Mouse (Mus musculus) midbrain, postnatal 0 days (tissue): ENCODE data around the gene Ptprt. TPM values are rescaled to one million over a fixed set of nuclear protein-coding genes. Genes with fewer than 3 reads are reported as not detected.

Experiments used
- ATAC-seq: fragments of 200-750 bp; cut with Nextera tagmentation; 2 replicates; pipeline ENCODE4 v1.8.0; 2017; ENCODE audit warnings: moderate number of reproducible peaks, mild to moderate bottlenecking, moderate TSS enrichment, moderate library complexity; ENCODE audit not compliant: low FRiP score
- DNase-seq: peaks from one replicate; pipeline ENCODE4 v3.0.0-alpha.2; 2015; ENCODE audit warnings: low spot score
- H3K27ac ChIP-seq: fragments of 300-500 bp; sonication (generic); 2 replicates; pipeline ENCODE4 v1.5.1; 2014; ENCODE audit warnings: low read depth, mild to moderate bottlenecking, low read length, mixed read lengths
- H3K27me3 ChIP-seq: fragments of 300-500 bp; sonication (generic); 2 replicates; pipeline ENCODE4 v1.6.1; 2014; ENCODE audit warnings: low read length, control low read depth, mixed read lengths; ENCODE audit not compliant: insufficient read depth
- H3K36me3 ChIP-seq: fragments of 300-500 bp; sonication (generic); 2 replicates; pipeline ENCODE4 v1.6.1; 2014; ENCODE audit warnings: low read length, control low read depth, mixed read lengths; ENCODE audit not compliant: insufficient read depth
- H3K4me1 ChIP-seq: fragments of 300-500 bp; sonication (generic); 2 replicates; pipeline ENCODE4 v1.6.1; 2014; ENCODE audit warnings: mild to moderate bottlenecking, control low read depth, antibody characterized with exemption, low read length, mixed read lengths; ENCODE audit not compliant: insufficient read depth
- H3K4me2 ChIP-seq: fragments of 300-500 bp; sonication (generic); 2 replicates; pipeline ENCODE4 v1.6.1; 2014; ENCODE audit warnings: low read depth, mild to moderate bottlenecking, low read length, mixed read lengths; ENCODE audit not compliant: poor library complexity, severe bottlenecking
- H3K4me3 ChIP-seq: fragments of 300-500 bp; sonication (generic); 2 replicates; pipeline ENCODE4 v1.5.1; 2014; ENCODE audit warnings: low read depth, mild to moderate bottlenecking, low read length, moderate library complexity
- H3K9ac ChIP-seq: fragments of 300-500 bp; sonication (generic); replicated peaks from 2 replicates; pipeline ENCODE4 v1.6.1; 2014; ENCODE audit warnings: mild to moderate bottlenecking, low read length, moderate library complexity, mixed read lengths; ENCODE audit not compliant: poor library complexity, severe bottlenecking
- H3K9me3 ChIP-seq: fragments of 300-500 bp; sonication (generic); 2 replicates; pipeline ENCODE4 v1.6.1; 2016; ENCODE audit warnings: low read length, control low read depth
- CTCF ChIP-seq: IDR thresholded peaks from 2 replicates; pipeline ENCODE4 v1.5.1; 2016; ENCODE audit warnings: antibody characterized with exemption, mild to moderate bottlenecking
- WGBS: fragments of 180-500 bp; shearing (Covaris S2); extraction: QIAGEN DNeasy Blood & Tissue Kit; methylation state at CpG from one replicate; pipeline ENCODE4 v1.1.7; 2014; 5-methylcytosine and 5-hydroxymethylcytosine counted together
- polyA plus RNA-seq: library from polyadenylated mRNA; unstranded; fragments of >200 nt; fragmentation: Nextera tagmentation; extraction: Ambion mirVana; gene quantifications from 2 replicates; pipeline ENCODE4 v1.2.1, GENCODE M21; 2015
- total RNA-seq: library from RNA; depleted of rRNA; stranded (reverse); fragments of >200 nt; gene quantifications from 2 replicates; pipeline ENCODE4 v1.2.3, GENCODE M21; 2014

Gene Ptprt
- total and polyA plus RNA-seq, 2 experiments from 2014 or later = 12.6 to 72.2 TPM

DNA sequence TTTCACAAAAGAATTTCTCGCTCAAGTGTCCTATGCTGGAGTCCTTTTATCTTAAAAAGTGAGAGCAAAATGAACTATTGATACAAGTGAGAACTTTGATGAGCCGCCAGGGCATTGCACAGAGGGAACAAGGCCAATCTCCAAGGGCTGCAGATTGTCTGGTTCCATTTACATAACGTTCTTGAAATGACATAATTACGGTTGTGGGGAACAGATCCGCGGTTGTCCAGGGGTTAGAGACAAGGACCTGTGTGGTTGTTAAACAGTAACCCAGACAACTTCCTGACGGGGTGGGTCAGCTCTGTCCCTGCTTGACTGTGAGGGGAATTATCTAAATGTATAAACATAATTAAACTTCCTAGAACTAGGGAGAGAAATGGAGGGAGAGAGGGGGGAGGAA is 129.3 kb downstream of the Ptprt start:
- Histone ChIP-seq H3K9me3 (no peaks in the 10 kb centered on the region), H3K27ac (no peak overlapping the region), H3K4me3 (no peak overlapping the region), H3K27me3 (no peaks in the 10 kb centered on the region), H3K36me3 (no peaks in the 10 kb centered on the region), H3K4me2 (no peak overlapping the region), H3K4me1 (no peaks in the 10 kb centered on the region), H3K9ac (no peak overlapping the region)
- TF ChIP-seq CTCF = no peak
- 46% methylated on average over 7 of the region's 7 CpGs for WGBS
- DNase-seq = no peak
- ATAC-seq = no peak

DNA sequence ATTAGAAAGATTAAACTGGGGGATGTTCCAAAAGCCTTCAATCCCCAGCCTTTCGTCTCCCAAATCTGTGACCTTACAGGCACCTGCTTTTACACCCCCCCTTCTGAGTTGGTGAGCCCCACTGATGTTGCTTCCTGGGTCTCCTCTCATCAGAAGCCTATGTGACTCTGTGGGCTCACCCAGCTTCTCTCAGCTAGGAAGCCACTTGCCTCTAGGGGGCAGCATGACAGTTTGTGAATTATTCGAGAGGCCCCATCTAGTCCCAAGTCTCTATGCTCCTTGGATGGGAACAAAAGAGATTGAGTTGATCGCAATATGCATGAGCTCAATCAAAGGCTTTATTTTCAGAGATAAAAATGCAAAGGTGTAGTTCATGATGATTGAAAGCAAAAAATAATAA is 132.0 kb downstream of the Ptprt start:
- 86% methylated on average over 3 of the region's 3 CpGs for WGBS
- Histone ChIP-seq H3K27me3 (no peaks in the 10 kb centered on the region), H3K36me3 (no peaks in the 10 kb centered on the region), H3K4me3 (no peak overlapping the region), H3K9ac (no peak overlapping the region), H3K9me3 (no peaks in the 10 kb centered on the region), H3K4me1 (no peaks in the 10 kb centered on the region), H3K27ac (no peak overlapping the region), H3K4me2 (no peak overlapping the region)
- TF ChIP-seq CTCF = peak; percentile 53
- ATAC-seq = no peak
- DNase-seq = peak; percentile 28

DNA sequence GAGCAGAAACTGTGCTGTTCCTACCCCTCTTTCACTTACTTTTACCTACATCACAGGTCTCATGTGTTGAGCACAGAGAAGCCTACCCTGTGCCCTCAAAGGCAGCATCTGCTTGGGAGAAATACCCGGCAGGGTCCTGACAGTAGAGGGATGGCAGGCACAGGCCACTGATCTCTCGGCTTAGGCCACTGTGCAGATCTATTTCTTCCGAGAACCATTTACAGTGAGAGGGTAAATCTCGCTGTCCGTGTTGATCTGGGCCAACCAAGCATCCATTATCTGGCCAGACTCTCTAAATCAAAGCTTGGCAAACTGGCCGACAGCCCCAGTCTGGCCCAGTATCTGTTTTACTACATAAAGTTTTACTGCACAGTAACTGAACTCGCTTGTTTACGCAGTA is 145.0 kb downstream of the Ptprt start:
- no peaks in the 10 kb centered on the region for H3K27me3 ChIP-seq
- no peak overlapping the region for H3K4me3 ChIP-seq
- no peaks in the 10 kb centered on the region for H3K36me3 ChIP-seq
- H3K9me3 ChIP-seq = no peaks in the 10 kb centered on the region
- DNase-seq (no peak), ATAC-seq (no peak)
- no peak for TF ChIP-seq CTCF
- H3K27ac ChIP-seq = no peak overlapping the region
- H3K9ac ChIP-seq = no peak overlapping the region
- H3K4me1 ChIP-seq = no peaks in the 10 kb centered on the region
- 92% methylated on average over 8 of the region's 8 CpGs for WGBS
- no peak overlapping the region for H3K4me2 ChIP-seq

DNA sequence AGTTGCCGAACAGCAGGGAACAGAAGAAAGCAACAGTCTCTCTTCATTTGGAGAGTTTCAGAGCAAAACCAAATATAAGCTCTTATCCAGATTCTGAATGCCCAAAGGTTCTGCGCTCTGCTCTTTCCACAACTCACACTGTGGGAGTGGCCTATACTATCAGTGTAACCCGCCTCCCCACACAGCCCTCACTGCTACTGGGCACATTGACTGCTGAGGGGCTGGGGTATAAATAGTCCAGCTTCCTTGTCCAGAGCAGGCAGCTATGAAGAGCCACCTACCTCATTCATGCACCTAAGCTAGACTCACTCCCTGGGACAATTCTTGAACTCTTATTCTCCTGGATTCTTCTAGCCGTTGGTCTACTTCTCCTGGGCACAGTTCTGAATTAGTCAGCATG is 147.9 kb downstream of the Ptprt start:
- no peak for DNase-seq
- no peak overlapping the region for H3K27ac ChIP-seq
- WGBS = 90% methylated on average over 4 of the region's 4 CpGs

DNA sequence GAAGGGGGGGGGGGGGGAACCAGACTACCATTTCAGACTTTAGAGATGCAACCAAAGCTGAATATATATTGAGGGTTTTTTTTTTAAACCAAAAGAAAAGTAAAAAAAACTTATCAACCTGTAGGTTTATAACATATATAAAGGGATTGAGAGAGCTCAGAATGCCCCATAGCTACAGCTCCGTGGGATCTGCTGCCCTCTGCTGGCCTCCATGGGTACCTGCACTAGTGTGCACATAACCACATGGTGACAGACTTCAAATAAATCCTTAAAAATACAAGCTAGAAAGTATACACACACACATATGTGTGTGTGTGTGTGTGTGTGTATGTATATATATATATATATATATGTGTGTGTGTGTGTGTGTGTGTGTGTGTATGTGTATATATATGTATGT is 148.9 kb downstream of the Ptprt start:
- no peaks in the 10 kb centered on the region for H3K36me3 ChIP-seq
- H3K27me3 ChIP-seq = no peaks in the 10 kb centered on the region
- TF ChIP-seq CTCF = peak; percentile 55
- H3K4me2 ChIP-seq = no peak overlapping the region
- ATAC-seq = no peak
- no peak for DNase-seq
- 100% methylated on average over 1 of the region's 1 CpGs for WGBS
- no peak overlapping the region for H3K9ac ChIP-seq
- no peak overlapping the region for H3K27ac ChIP-seq
- no peak overlapping the region for H3K4me3 ChIP-seq
- no peaks in the 10 kb centered on the region for H3K9me3 ChIP-seq
- no peaks in the 10 kb centered on the region for H3K4me1 ChIP-seq

More for the DNA sequence above, 147.9 kb downstream of the Ptprt start:
- H3K27me3 ChIP-seq = no peaks in the 10 kb centered on the region
- H3K4me1 ChIP-seq = no peaks in the 10 kb centered on the region
- no peak overlapping the region for H3K4me3 ChIP-seq
- no peaks in the 10 kb centered on the region for H3K9me3 ChIP-seq
- no peak for ATAC-seq
- H3K9ac ChIP-seq = no peak overlapping the region
- no peak for TF ChIP-seq CTCF
- H3K36me3 ChIP-seq = no peaks in the 10 kb centered on the region
- H3K4me2 ChIP-seq = no peak overlapping the region

DNA sequence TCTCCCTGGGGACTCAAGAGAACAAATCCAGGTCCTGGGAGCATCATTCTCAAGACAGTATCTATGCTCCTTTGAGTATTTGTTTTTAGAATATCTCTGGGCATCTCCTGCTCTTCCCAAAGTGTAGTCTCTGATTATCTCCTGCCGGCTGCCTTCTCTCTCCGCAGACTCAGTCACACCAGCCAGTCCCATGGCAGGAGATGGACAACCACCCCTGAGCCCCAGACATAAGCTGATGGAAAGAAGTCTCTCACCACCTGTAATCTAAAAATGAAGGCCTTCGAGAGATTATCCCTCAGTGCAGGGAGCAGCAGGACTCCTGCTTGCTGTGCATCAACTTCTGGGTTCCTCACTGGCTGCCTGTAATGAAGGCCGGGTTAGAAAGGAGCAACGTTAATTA is 151.9 kb downstream of the Ptprt start:
- H3K9me3 ChIP-seq = no peaks in the 10 kb centered on the region
- H3K36me3 ChIP-seq = no peaks in the 10 kb centered on the region
- no peak overlapping the region for H3K27ac ChIP-seq
- no peaks in the 10 kb centered on the region for H3K4me1 ChIP-seq
- no peak overlapping the region for H3K4me3 ChIP-seq
- no peaks in the 10 kb centered on the region for H3K27me3 ChIP-seq
- ATAC-seq (no peak), DNase-seq (no peak)
- TF ChIP-seq CTCF = no peak
- WGBS = 71% methylated on average over 5 of the region's 5 CpGs
- H3K4me2 ChIP-seq = no peak overlapping the region
- no peak overlapping the region for H3K9ac ChIP-seq
